Mouse (Mus musculus): ENCODE results near the gene Uchl4.

Gene Uchl4

GRCm38 (mm10) chr9:64273757-64274156 is 38.8 kb downstream of the Uchl4 start:
- DNase-seq (ENCODE audit: extremely low read depth, low read depth), result no peak

GRCm38 (mm10) chr9:64274291-64274690 is 39.3 kb downstream of the Uchl4 start:
- DNase-seq (ENCODE audit: extremely low read depth, low read depth), result no peak

GRCm38 (mm10) chr9:64274919-64275318 is 39.9 kb downstream of the Uchl4 start:
- DNase-seq (ENCODE audit: extremely low read depth, low read depth), result no peak

- DNase-seq (ENCODE audit: extremely low read depth, low read depth), result peak; percentile 81
These were observed 42.7 kb downstream of the Uchl4 start for GRCm38 (mm10) chr9:64277706-64278105.

- no peak for DNase-seq (ENCODE audit: extremely low read depth, low read depth)
These were observed 43.8 kb downstream of the Uchl4 start for GRCm38 (mm10) chr9:64278665-64279310.

- peak; percentile 76 for DNase-seq (ENCODE audit: extremely low read depth, low read depth)
These were observed 46.2 kb downstream of the Uchl4 start, which contains the start of gene Tipin for GRCm38 (mm10) chr9:64281105-64281780. Gene Tipin (plus strand): TSS chr9:64281581.

GRCm38 (mm10) chr9:64281781-64282178 is 46.8 kb downstream of the Uchl4 start:
- DNase-seq (ENCODE audit: extremely low read depth, low read depth), result peak; percentile 51

- DNase-seq (ENCODE audit: extremely low read depth, low read depth), result peak; percentile 71
These were observed 47.5 kb downstream of the Uchl4 start for GRCm38 (mm10) chr9:64282404-64282987.
